Mouse (Mus musculus) lung, adult 2 months (tissue): ENCODE data around the gene Tmem108.

Source experiments
- CTCF ChIP-seq: fragments of 200-500 bp; IDR thresholded peaks from 2 replicates; pipeline ENCODE4 v1.5.1; 2011; ENCODE audit warnings: mild to moderate bottlenecking, low read length, control low read depth; ENCODE audit not compliant: insufficient read depth
- POLR2A ChIP-seq: fragments of 200-500 bp; IDR thresholded peaks from 2 replicates; pipeline ENCODE4 v1.6.1; 2011; ENCODE audit warnings: low read depth, mild to moderate bottlenecking, control low read depth, low read length, borderline replicate concordance; ENCODE audit errors: extremely low read depth

GRCm38 (mm10) chr9:103544599-103544998 is 217.0 kb downstream of the Tmem108 start:
- no peak for TF ChIP-seq POLR2A
- TF ChIP-seq CTCF: no peak
